Mouse (Mus musculus): ENCODE results near the gene Rrnad1.

Gene Rrnad1

DNA sequence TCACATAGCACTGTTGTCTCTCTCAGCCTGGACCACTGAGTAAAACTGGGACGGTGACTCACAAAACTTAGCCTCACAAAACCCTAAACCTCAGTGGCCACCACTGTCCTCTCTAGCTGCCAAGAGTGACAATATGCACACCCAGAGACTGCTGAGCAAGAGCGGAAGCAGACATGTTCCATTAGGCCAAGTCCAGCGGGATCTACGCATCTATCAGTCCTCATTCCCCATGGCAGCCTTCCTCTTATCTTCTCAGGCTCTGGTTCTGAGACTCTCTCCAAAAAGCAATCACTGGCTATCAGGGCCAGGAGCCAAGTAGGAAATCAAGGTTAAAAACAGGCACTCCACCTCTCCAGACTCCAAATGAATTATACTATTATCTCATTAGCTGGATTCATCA lies 52.8 kb downstream of the Rrnad1 start:
- no peak for DNase-seq
